Mouse (Mus musculus) cortical plate, adult 2 months (tissue): ENCODE results near the gene Numa1.

Experiments used
- CTCF ChIP-seq: fragments of 200-500 bp; IDR thresholded peaks from 2 replicates; pipeline ENCODE4 v1.5.1; 2011; ENCODE audit warnings: mild to moderate bottlenecking, control low read depth, low read length; ENCODE audit not compliant: insufficient read depth; ENCODE audit errors: extremely low read depth
- POLR2A ChIP-seq: fragments of 200-500 bp; IDR thresholded peaks from 2 replicates; pipeline ENCODE4 v1.6.1; 2011; ENCODE audit warnings: mild to moderate bottlenecking, low read length, control low read depth; ENCODE audit not compliant: insufficient read depth; ENCODE audit errors: extremely low read depth

- TF ChIP-seq POLR2A (no peak), CTCF (no peak)
Observed at GRCm38 (mm10) chr7:101884160-101884559, 49.8 kb upstream of the Numa1 start.
